Mouse (Mus musculus): ENCODE results near the gene Klk1b1.

GRCm38 (mm10) chr7:43936551-43936950 lies 30.0 kb upstream of the Klk1b1 start:
- no peak for TF ChIP-seq CTCF (IDR thresholded peaks at IDR 0.05; ENCODE audit: borderline replicate concordance, insufficient read depth, low read length)
- no peak for TF ChIP-seq POLR2A (IDR thresholded peaks at IDR 0.05; ENCODE audit: low read depth, low read length)
